Mouse (Mus musculus) hindbrain, embryonic 15.5 days (tissue): ENCODE measurements around the gene Notch2. TPM values are rescaled to one million over a fixed set of nuclear protein-coding genes. Genes with fewer than 3 reads are reported as not detected.

Experiments
- ATAC-seq: fragments of 200-750 bp; cut with Nextera tagmentation; 2 replicates; pipeline ENCODE4 v1.8.0; 2017; ENCODE audit warnings: low read depth, moderate number of reproducible peaks, moderate TSS enrichment; ENCODE audit not compliant: low FRiP score
- H3K27ac ChIP-seq: fragments of 300-500 bp; sonication (generic); replicated peaks from 2 replicates; pipeline ENCODE4 v1.5.1; 2015; ENCODE audit warnings: mild to moderate bottlenecking, inconsistent platforms
- H3K27me3 ChIP-seq: fragments of 300-500 bp; sonication (generic); 2 replicates; pipeline ENCODE4 v1.6.1; 2015; ENCODE audit warnings: control low read depth, inconsistent platforms
- H3K36me3 ChIP-seq: fragments of 300-500 bp; sonication (generic); 2 replicates; pipeline ENCODE4 v1.6.1; 2015; ENCODE audit warnings: control low read depth, inconsistent platforms
- H3K4me1 ChIP-seq: fragments of 300-500 bp; sonication (generic); replicated peaks from 2 replicates; pipeline ENCODE4 v1.6.1; 2015; ENCODE audit warnings: control low read depth, inconsistent platforms
- H3K4me2 ChIP-seq: fragments of 300-500 bp; sonication (generic); 2 replicates; pipeline ENCODE4 v1.6.1; 2015; ENCODE audit warnings: moderate library complexity, mild to moderate bottlenecking, inconsistent platforms
- H3K4me3 ChIP-seq: fragments of 300-500 bp; sonication (generic); 2 replicates; pipeline ENCODE4 v1.5.1; 2015; ENCODE audit warnings: mild to moderate bottlenecking, inconsistent platforms
- H3K9ac ChIP-seq: fragments of 300-500 bp; sonication (generic); 2 replicates; pipeline ENCODE4 v1.6.1; 2015; ENCODE audit warnings: inconsistent platforms
- H3K9me3 ChIP-seq: fragments of 300-500 bp; sonication (generic); 2 replicates; pipeline ENCODE4 v1.6.1; 2016; ENCODE audit warnings: control low read depth, inconsistent platforms
- WGBS: fragments of 180-500 bp; shearing (Covaris S2); methylation state at CpG from one replicate; pipeline ENCODE4 v1.1.7; 2015; 5-methylcytosine and 5-hydroxymethylcytosine counted together
- polyA plus RNA-seq: library from polyadenylated mRNA; unstranded; fragments of >200 nt; fragmentation: Nextera tagmentation; extraction: Ambion mirVana; gene quantifications from 2 replicates; pipeline ENCODE4 v1.2.1, GENCODE M21; 2015

Notch2 gene
- polyA plus RNA-seq, 1 experiment from 2014 or later = 11.7 TPM

- no peak overlapping the region for H3K4me3 ChIP-seq
- H3K4me2 ChIP-seq = no peak overlapping the region
- H3K36me3 ChIP-seq = no peaks in the 10 kb centered on the region
- WGBS = 98% methylated on average over 7 of the region's 7 CpGs
- H3K9me3 ChIP-seq = no peaks in the 10 kb centered on the region
- H3K27me3 ChIP-seq = no peaks in the 10 kb centered on the region
- ATAC-seq = no peak
- no peak overlapping the region for H3K27ac ChIP-seq
- 0 out of 2 replicates have a peak, but pooled peaks cover 3% of the 10 kb centered on the region for H3K4me1 ChIP-seq
- H3K9ac ChIP-seq = no peak overlapping the region
Observed at GRCm38 (mm10) chr3:98096981-98097380, 83.7 kb downstream of the Notch2 start.

GRCm38 (mm10) chr3:98098676-98099075, 85.3 kb downstream of the Notch2 start:
- Histone ChIP-seq H3K27ac (no peak overlapping the region), H3K4me2 (no peak overlapping the region), H3K36me3 (peaks cover 3% of the 10 kb centered on the region; the same call in 1 of the 2 replicates), H3K4me1 (no peaks in the 10 kb centered on the region), H3K4me3 (no peak overlapping the region), H3K27me3 (no peaks in the 10 kb centered on the region), H3K9me3 (no peaks in the 10 kb centered on the region), H3K9ac (no peak overlapping the region)
- no peak for ATAC-seq
- 92% methylated on average over 5 of the region's 5 CpGs for WGBS

GRCm38 (mm10) chr3:98099287-98099686, 86.0 kb downstream of the Notch2 start:
- H3K4me1 ChIP-seq = no peaks in the 10 kb centered on the region
- H3K4me3 ChIP-seq = no peak overlapping the region
- peaks cover 3% of the 10 kb centered on the region; the same call in 1 of the 2 replicates for H3K36me3 ChIP-seq
- H3K9ac ChIP-seq = no peak overlapping the region
- WGBS = 87% methylated on average over 10 of the region's 10 CpGs
- no peaks in the 10 kb centered on the region for H3K27me3 ChIP-seq
- no peaks in the 10 kb centered on the region for H3K9me3 ChIP-seq
- H3K27ac ChIP-seq = no peak overlapping the region
- H3K4me2 ChIP-seq = no peak overlapping the region
- ATAC-seq = no peak

GRCm38 (mm10) chr3:98101541-98101940, 88.2 kb downstream of the Notch2 start:
- peaks cover 3% of the 10 kb centered on the region; the same call in 1 of the 2 replicates for H3K36me3 ChIP-seq
- 77% methylated on average over 10 of the region's 10 CpGs for WGBS
- H3K27ac ChIP-seq = no peak overlapping the region
- H3K4me3 ChIP-seq = no peak overlapping the region
- H3K4me2 ChIP-seq = no peak overlapping the region
- no peak overlapping the region for H3K9ac ChIP-seq
- H3K27me3 ChIP-seq = no peaks in the 10 kb centered on the region
- peaks cover 21% of the 10 kb centered on the region for H3K4me1 ChIP-seq
- H3K9me3 ChIP-seq = no peaks in the 10 kb centered on the region
- no peak for ATAC-seq

GRCm38 (mm10) chr3:98104851-98105471, 91.6 kb downstream of the Notch2 start:
- 17% methylated on average over 9 of the region's 9 CpGs for WGBS
- no peak overlapping the region for H3K9ac ChIP-seq
- H3K4me3 ChIP-seq = no peak overlapping the region
- no peak overlapping the region for H3K4me2 ChIP-seq
- peak overlapping the region; percentile 67 for H3K27ac ChIP-seq
- peaks cover 3% of the 10 kb centered on the region; the same call in 1 of the 2 replicates for H3K36me3 ChIP-seq
- H3K4me1 ChIP-seq = peaks cover 30% of the 10 kb centered on the region
- no peaks in the 10 kb centered on the region for H3K9me3 ChIP-seq
- peak; percentile 45 for ATAC-seq
- no peaks in the 10 kb centered on the region for H3K27me3 ChIP-seq

GRCm38 (mm10) chr3:98105496-98105895, 92.2 kb downstream of the Notch2 start:
- 62% methylated on average over 6 of the region's 6 CpGs for WGBS
- H3K27ac ChIP-seq = peak overlapping the region; percentile 67
- H3K4me1 ChIP-seq = peaks cover 30% of the 10 kb centered on the region
- H3K9me3 ChIP-seq = no peaks in the 10 kb centered on the region
- no peak overlapping the region for H3K4me3 ChIP-seq
- peaks cover 3% of the 10 kb centered on the region; the same call in 1 of the 2 replicates for H3K36me3 ChIP-seq
- H3K27me3 ChIP-seq = no peaks in the 10 kb centered on the region
- no peak overlapping the region for H3K4me2 ChIP-seq
- no peak overlapping the region for H3K9ac ChIP-seq
- ATAC-seq = no peak

GRCm38 (mm10) chr3:98106115-98106514, 92.8 kb downstream of the Notch2 start:
- Histone ChIP-seq H3K36me3 (peaks cover 3% of the 10 kb centered on the region; the same call in 1 of the 2 replicates), H3K4me1 (peaks cover 30% of the 10 kb centered on the region), H3K27ac (peak overlapping the region; percentile 67), H3K4me2 (no peak overlapping the region), H3K27me3 (no peaks in the 10 kb centered on the region), H3K9me3 (no peaks in the 10 kb centered on the region), H3K4me3 (no peak overlapping the region), H3K9ac (no peak overlapping the region)
- 70% methylated on average over 4 of the region's 4 CpGs for WGBS
- no peak for ATAC-seq

GRCm38 (mm10) chr3:98106590-98107313, 93.4 kb downstream of the Notch2 start:
- peaks cover 3% of the 10 kb centered on the region; the same call in 1 of the 2 replicates for H3K36me3 ChIP-seq
- peaks cover 30% of the 10 kb centered on the region for H3K4me1 ChIP-seq
- H3K27me3 ChIP-seq = no peaks in the 10 kb centered on the region
- no peak overlapping the region for H3K4me3 ChIP-seq
- no peaks in the 10 kb centered on the region for H3K9me3 ChIP-seq
- WGBS = 49% methylated on average over 12 of the region's 12 CpGs
- H3K9ac ChIP-seq = no peak overlapping the region
- H3K4me2 ChIP-seq = no peak overlapping the region
- ATAC-seq = peak; percentile 88
- H3K27ac ChIP-seq = peak overlapping the region; percentile 67

GRCm38 (mm10) chr3:98108416-98108815, 95.1 kb downstream of the Notch2 start:
- ATAC-seq = no peak
- no peaks in the 10 kb centered on the region for H3K27me3 ChIP-seq
- H3K4me2 ChIP-seq = no peak overlapping the region
- 93% methylated on average over 4 of the region's 4 CpGs for WGBS
- no peak overlapping the region for H3K27ac ChIP-seq
- no peak overlapping the region for H3K4me3 ChIP-seq
- 0 out of 2 replicates have a peak, but pooled peaks cover 1% of the 10 kb centered on the region for H3K36me3 ChIP-seq
- H3K9me3 ChIP-seq = no peaks in the 10 kb centered on the region
- H3K4me1 ChIP-seq = peaks cover 30% of the 10 kb centered on the region
- H3K9ac ChIP-seq = no peak overlapping the region

GRCm38 (mm10) chr3:98108866-98109265, 95.5 kb downstream of the Notch2 start:
- Histone ChIP-seq H3K9me3 (no peaks in the 10 kb centered on the region), H3K36me3 (0 out of 2 replicates have a peak, but pooled peaks cover 3% of the 10 kb centered on the region), H3K4me1 (peaks cover 30% of the 10 kb centered on the region), H3K4me3 (no peak overlapping the region), H3K4me2 (no peak overlapping the region), H3K9ac (no peak overlapping the region), H3K27ac (no peak overlapping the region), H3K27me3 (no peaks in the 10 kb centered on the region)
- WGBS = 89% methylated on average over 3 of the region's 3 CpGs
- ATAC-seq = no peak

GRCm38 (mm10) chr3:98110610-98111009, 97.3 kb downstream of the Notch2 start:
- peaks cover 18% of the 10 kb centered on the region for H3K4me1 ChIP-seq

GRCm38 (mm10) chr3:98118252-98118651, 104.9 kb downstream of the Notch2 start:
- Histone ChIP-seq H3K36me3 (peaks cover 11% of the 10 kb centered on the region; the same call in 1 of the 2 replicates), H3K9ac (no peak overlapping the region), H3K27ac (no peak overlapping the region), H3K9me3 (no peaks in the 10 kb centered on the region), H3K4me3 (no peak overlapping the region), H3K4me2 (no peak overlapping the region), H3K27me3 (no peaks in the 10 kb centered on the region), H3K4me1 (no peaks in the 10 kb centered on the region)
- 90% methylated on average over 3 of the region's 3 CpGs for WGBS
- no peak for ATAC-seq

More at GRCm38 (mm10) chr3:98110610-98111009, 97.3 kb downstream of the Notch2 start:
- Histone ChIP-seq H3K36me3 (0 out of 2 replicates have a peak, but pooled peaks cover 3% of the 10 kb centered on the region), H3K27ac (no peak overlapping the region), H3K9me3 (no peaks in the 10 kb centered on the region), H3K4me2 (no peak overlapping the region), H3K27me3 (no peaks in the 10 kb centered on the region), H3K4me3 (no peak overlapping the region), H3K9ac (no peak overlapping the region)
- WGBS = 86% methylated on average over 4 of the region's 4 CpGs
- ATAC-seq = no peak
